Mouse (Mus musculus): ENCODE data around the gene Myrip. TPM values are rescaled to one million over a fixed set of nuclear protein-coding genes. Genes with fewer than 3 reads are reported as not detected.
A peak's percentile ranks its signal among the peaks of the same experiment; 100 is the strongest.

The Myrip gene
- polyA plus RNA-seq, 1 experiment from 2014 or later: 3.6 TPM

DNA sequence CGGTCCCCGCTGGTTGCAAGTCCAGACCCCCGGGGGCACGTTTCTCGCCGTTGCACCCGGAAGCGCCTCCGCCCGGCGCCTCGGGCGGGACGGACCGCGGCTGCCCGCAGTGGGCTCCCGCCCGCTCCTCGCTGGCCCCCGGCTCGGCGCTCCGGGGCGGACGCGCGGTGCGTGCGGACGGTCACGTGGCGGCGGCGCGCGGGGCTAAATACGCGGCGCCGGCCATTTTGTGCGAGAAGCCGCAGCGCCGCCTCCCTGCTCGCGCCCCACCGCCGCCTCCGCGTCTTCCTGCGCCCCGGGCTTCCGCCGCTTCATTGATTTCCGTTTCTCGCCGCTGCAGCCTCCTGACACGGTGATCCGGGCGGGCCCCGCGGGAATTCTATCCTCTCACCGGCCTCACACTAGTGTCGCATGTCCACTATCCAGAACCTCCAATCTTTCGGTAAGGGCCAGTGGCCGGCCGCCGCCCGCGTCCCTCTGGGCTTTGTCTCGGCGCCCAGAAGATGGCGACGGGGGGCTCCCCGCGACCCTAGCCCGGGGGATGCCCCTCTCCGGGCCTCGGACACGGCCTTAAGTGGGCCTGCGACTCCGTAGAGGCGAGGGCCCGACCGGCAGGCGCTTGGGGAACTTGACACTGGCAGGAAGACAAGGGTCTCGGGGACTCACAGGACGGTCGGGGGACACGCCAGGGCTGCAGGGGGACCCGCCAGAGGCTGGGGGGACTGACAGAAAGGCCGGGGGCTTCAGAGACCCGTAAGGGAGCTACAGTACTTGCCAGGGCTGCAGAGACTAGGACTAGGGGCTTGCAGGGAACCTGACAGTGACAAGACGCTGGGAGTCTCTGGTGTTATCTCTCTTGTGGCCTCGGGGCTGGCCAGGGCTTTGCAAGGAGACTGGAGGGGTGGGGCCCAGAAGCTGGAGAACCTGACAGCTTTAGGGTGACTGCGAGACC lies 191.4 kb downstream of the Myrip start:
- peak overlapping the region; percentile 100 for H3K9ac ChIP-seq
- H3K36me3 ChIP-seq: peaks cover 28% of the 10 kb centered on the region
- under 1% methylated on average over 84 of the region's 97 CpGs for WGBS
- H3K4me3 ChIP-seq: peak overlapping the region; percentile 97
- ATAC-seq (ENCODE audit: low read depth): peak; percentile 81
- no peaks in the 10 kb centered on the region for H3K27me3 ChIP-seq
- peak overlapping the region; percentile 91 for H3K4me2 ChIP-seq
- H3K4me1 ChIP-seq (replicated peaks): peaks cover 22% of the 10 kb centered on the region
- H3K27ac ChIP-seq (replicated peaks): peak overlapping the region; percentile 94
- H3K9me3 ChIP-seq: no peaks in the 10 kb centered on the region

DNA sequence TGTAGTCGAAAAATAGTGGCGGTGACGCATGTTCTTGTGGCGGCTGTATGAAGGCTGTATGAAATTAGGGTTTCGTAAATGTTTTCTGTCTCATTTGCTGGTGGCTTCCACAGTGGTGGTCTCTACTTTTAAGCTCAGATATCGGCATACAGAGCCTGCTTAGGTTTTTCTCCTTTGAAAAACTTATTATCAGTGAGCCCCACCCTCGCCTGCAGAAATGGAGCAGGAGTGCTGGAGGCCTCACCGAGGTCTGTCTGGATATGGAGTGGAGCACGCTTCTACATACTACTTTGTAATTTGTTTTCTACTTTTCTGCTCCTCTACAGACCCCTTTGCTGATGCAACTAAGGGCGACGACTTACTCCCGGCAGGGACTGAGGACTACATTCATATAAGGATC lies 192.5 kb downstream of the Myrip start:
- 0 out of 2 replicates have a peak overlapping the region, but pooled peaks have one; percentile 94 for H3K27ac ChIP-seq (replicated peaks)
- peak overlapping the region; percentile 100 for H3K9ac ChIP-seq
- H3K4me3 ChIP-seq: peak overlapping the region; percentile 97
- WGBS: 77% methylated on average over 12 of the region's 12 CpGs
- no peaks in the 10 kb centered on the region for H3K27me3 ChIP-seq
- peak overlapping the region; percentile 91 for H3K4me2 ChIP-seq
- peaks cover 28% of the 10 kb centered on the region for H3K36me3 ChIP-seq
- no peak for ATAC-seq (ENCODE audit: low read depth)
- peaks cover 22% of the 10 kb centered on the region for H3K4me1 ChIP-seq (replicated peaks)
- no peaks in the 10 kb centered on the region for H3K9me3 ChIP-seq

DNA sequence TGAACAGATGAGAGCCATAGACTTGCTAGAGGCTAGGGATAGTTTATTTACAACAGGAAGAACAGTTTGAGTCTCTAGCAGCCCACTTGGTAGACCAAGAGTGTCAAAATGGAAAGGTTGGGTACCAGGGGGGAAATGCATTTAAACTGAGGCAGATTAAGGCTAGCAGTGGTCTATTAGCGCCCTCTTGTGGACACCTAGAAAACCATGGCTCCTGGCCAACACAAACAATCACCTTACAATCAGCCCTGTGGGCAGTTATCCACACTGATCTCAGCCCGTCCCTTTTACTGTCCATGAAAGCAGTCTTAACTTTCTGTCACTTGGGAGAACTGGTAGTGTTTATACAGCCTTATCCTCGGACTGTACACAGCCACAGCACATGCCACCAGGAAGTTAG lies 195.4 kb downstream of the Myrip start:
- H3K9me3 ChIP-seq: no peaks in the 10 kb centered on the region
- H3K36me3 ChIP-seq: peaks cover 28% of the 10 kb centered on the region
- peaks cover 28% of the 10 kb centered on the region for H3K4me1 ChIP-seq (replicated peaks)
- no peak overlapping the region for H3K9ac ChIP-seq
- ATAC-seq (ENCODE audit: low read depth): no peak
- no peak overlapping the region for H3K4me2 ChIP-seq
- H3K4me3 ChIP-seq: no peak overlapping the region
- 9% methylated on average over 3 of the region's 3 CpGs for WGBS
- H3K27me3 ChIP-seq: no peaks in the 10 kb centered on the region
- no peak overlapping the region for H3K27ac ChIP-seq (replicated peaks)

DNA sequence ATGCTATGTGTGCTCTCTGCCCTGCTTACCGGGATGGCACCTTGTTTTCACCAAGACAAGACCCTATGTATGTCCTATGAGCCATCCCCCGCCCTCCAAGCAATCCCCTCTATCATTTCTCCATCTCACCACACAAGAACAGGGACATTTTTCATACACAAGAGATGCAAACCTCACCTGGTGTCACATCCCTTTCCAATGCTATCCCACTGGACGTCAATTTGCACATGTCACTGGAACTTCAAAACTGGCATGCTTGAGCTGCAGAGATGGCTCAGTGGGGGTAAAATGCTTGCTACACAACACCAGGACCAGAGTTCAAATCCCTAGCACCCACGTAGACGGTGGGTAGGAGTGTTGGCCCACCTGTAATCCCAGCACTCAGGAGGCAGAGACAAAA lies 196.7 kb downstream of the Myrip start:
- WGBS: 86% methylated on average over 5 of the region's 5 CpGs

DNA sequence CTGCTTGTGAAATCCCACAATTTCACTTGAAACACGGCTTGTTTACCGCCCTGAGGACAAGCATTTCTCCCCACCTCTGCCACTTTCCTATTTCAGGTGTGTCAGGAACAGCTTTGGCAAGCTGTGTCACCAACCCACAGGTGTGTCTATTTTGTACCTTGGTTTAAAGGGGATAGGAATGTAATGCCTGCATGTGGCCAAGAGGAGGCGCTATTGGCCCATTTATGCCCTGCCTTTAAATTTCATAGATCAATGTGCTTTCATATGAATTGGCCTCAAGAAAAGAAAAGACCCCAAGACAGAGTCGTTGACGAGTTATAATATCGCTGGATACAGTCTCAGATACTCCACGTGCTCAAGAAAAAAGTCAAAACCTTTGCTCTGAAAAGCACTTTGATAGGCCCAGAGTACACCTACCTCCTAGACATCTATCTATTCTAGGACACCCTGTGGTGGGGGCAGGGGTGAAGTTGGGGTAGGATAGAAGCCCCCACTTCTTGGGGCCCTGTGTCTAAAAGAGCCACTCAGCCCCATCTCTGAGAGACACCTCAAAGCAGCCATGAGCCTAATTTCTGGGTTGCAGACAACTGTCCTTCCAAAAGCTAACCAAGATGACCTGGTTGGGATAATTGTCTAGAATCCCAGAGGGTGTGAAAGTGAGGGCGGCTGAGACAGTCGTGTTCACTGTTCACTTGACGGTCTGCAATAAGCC lies 200.0 kb downstream of the Myrip start:
- H3K9ac ChIP-seq: no peak overlapping the region
- no peak overlapping the region for H3K4me3 ChIP-seq
- no peaks in the 10 kb centered on the region; the same call in 1 of the 2 replicates for H3K9me3 ChIP-seq
- peaks cover 2% of the 10 kb centered on the region for H3K36me3 ChIP-seq
- no peak overlapping the region for H3K4me2 ChIP-seq
- H3K4me1 ChIP-seq (replicated peaks): peaks cover 6% of the 10 kb centered on the region; the same call in 1 of the 2 replicates
- no peak for ATAC-seq (ENCODE audit: low read depth)
- no peak overlapping the region for H3K27ac ChIP-seq (replicated peaks)
- 47% methylated on average over 10 of the region's 10 CpGs for WGBS
- H3K27me3 ChIP-seq: no peaks in the 10 kb centered on the region

More for the DNA sequence above, 196.7 kb downstream of the Myrip start:
- no peak overlapping the region for H3K9ac ChIP-seq
- ATAC-seq (ENCODE audit: low read depth): no peak
- no peaks in the 10 kb centered on the region for H3K9me3 ChIP-seq
- H3K4me2 ChIP-seq: no peak overlapping the region
- no peaks in the 10 kb centered on the region for H3K27me3 ChIP-seq
- H3K27ac ChIP-seq (replicated peaks): no peak overlapping the region
- peaks cover 24% of the 10 kb centered on the region for H3K4me1 ChIP-seq (replicated peaks)
- no peak overlapping the region for H3K4me3 ChIP-seq
- H3K36me3 ChIP-seq: peaks cover 28% of the 10 kb centered on the region

DNA sequence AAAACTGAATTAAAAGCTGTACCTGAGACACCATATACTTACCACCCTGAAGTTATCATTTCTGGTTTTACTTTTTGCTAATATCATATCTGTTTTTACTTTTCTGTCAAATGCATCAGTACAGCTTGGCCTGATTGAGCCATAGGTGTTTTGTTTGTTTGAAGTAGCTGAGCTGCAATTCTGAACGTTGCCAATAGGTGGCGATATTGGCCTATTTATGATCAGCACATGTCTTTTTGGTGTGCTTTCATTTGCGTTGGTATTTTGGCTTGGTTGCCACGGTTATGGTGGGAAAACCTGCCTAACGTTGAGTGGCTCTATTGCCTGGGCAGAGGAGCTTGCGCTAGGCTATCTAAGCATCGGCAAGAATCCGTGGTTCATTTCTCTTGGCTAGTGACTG lies 200.7 kb downstream of the Myrip start:
- 9% methylated on average over 8 of the region's 8 CpGs for WGBS
- no peaks in the 10 kb centered on the region; the same call in 1 of the 2 replicates for H3K9me3 ChIP-seq
- no peak overlapping the region for H3K4me3 ChIP-seq
- ATAC-seq (ENCODE audit: low read depth): 0 out of 2 replicates have a peak, but pooled peaks have one; percentile 47
- H3K36me3 ChIP-seq: no peaks in the 10 kb centered on the region
- H3K4me2 ChIP-seq: no peak overlapping the region
- peaks cover 6% of the 10 kb centered on the region; the same call in 1 of the 2 replicates for H3K4me1 ChIP-seq (replicated peaks)
- no peak overlapping the region for H3K27ac ChIP-seq (replicated peaks)
- H3K9ac ChIP-seq: no peak overlapping the region
- H3K27me3 ChIP-seq: no peaks in the 10 kb centered on the region

DNA sequence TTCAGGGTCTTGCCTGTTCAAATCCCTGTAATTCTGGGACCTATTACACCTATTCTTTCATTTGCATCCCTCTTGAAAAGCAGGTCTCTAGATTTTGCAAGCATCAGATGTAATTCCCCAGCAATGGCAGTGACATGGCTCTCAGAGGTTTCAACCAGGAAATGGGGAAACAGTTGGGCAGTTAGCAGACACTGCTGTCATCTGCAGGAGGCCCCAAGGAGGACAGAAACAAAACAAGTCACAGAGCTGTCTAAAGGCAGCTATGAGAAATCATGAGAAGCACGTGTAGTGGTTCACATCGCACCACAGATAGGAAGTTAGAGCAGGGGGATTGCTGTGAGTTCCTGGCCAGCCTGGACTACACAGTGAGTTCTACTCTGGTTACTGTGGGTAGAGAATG lies 203.1 kb downstream of the Myrip start:
- no peaks in the 10 kb centered on the region; the same call in 1 of the 2 replicates for H3K9me3 ChIP-seq
- WGBS: 84% methylated on average over 2 of the region's 2 CpGs

DNA sequence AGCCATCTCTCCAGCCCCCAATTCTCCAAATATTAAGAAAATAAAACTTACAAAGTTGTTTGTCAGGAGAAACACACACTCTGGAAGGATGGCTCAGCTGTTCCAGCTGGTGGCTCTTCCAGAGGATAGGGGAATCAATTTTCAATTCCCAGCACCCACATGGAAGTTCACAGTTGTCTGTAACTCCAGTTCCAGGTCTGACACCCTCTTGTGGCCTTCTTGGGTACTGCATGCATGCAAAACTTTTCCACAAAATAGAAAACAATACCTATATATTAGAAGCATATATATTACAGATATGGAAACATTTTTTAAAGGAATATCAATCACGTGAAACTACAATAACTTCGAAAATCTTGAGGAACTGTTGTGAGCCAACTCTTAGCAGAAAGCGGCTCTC lies 210.5 kb downstream of the Myrip start:
- H3K9ac ChIP-seq: no peak overlapping the region
- H3K27ac ChIP-seq (replicated peaks): no peak overlapping the region
- no peaks in the 10 kb centered on the region for H3K27me3 ChIP-seq
- H3K4me1 ChIP-seq (replicated peaks): no peaks in the 10 kb centered on the region
- no peaks in the 10 kb centered on the region for H3K36me3 ChIP-seq
- 73% methylated on average over 3 of the region's 3 CpGs for WGBS
- H3K9me3 ChIP-seq: no peaks in the 10 kb centered on the region
- ATAC-seq (ENCODE audit: low read depth): no peak
- H3K4me3 ChIP-seq: no peak overlapping the region
- no peak overlapping the region for H3K4me2 ChIP-seq

More for the DNA sequence above, 203.1 kb downstream of the Myrip start:
- H3K4me1 ChIP-seq (replicated peaks): 0 out of 2 replicates have a peak, but pooled peaks cover under 1% of the 10 kb centered on the region
- H3K4me3 ChIP-seq: no peak overlapping the region
- H3K27me3 ChIP-seq: no peaks in the 10 kb centered on the region
- no peak overlapping the region for H3K4me2 ChIP-seq
- ATAC-seq (ENCODE audit: low read depth): no peak
- no peak overlapping the region for H3K9ac ChIP-seq
- no peak overlapping the region for H3K27ac ChIP-seq (replicated peaks)
- H3K36me3 ChIP-seq: no peaks in the 10 kb centered on the region

DNA sequence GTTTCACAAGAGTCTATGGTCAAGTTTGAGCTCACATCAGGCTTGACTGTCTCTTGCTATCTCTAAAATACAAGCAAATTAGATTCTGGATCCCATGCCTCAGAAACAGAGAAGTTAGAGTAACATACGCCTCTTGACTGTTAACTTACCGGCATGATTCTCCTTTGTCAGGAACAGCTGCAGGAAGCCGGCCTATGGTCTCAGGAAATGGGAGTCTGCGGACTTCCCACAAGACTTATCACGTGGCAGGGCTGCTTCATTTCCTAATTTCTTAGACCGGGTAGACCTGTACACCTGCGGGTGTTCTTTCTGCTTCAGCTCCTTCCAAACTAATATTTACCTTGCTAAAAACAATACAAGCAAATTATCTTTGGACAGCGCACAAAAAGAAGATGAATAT lies 215.4 kb downstream of the Myrip start:
- Histone ChIP-seq H3K4me1 (replicated peaks) (no peaks in the 10 kb centered on the region), H3K9me3 (no peaks in the 10 kb centered on the region), H3K27ac (replicated peaks) (no peak overlapping the region), H3K36me3 (no peaks in the 10 kb centered on the region), H3K27me3 (no peaks in the 10 kb centered on the region), H3K4me2 (no peak overlapping the region), H3K9ac (no peak overlapping the region), H3K4me3 (no peak overlapping the region)
- WGBS: 83% methylated on average over 8 of the region's 8 CpGs
- no peak for ATAC-seq (ENCODE audit: low read depth)

DNA sequence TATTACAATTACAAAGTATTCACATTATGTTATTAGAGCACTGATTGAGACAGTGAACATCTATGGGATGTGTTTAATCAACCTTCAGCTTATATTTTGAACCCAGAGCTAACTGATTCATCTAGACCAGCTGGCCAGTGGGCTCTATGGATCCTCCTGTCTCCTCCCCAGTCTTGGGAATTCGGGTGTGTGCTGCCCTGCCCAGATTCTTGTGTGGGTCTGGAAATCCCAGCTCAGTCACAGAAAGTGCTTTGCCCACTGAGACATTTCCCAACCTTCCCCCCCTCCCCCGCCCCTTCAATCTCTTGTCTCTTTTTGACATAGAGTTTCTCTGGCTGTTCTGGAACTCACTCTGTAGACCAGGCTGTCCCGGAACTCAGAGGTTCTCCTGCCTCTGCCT lies 217.6 kb downstream of the Myrip start:
- H3K4me3 ChIP-seq: no peak overlapping the region
- H3K36me3 ChIP-seq: no peaks in the 10 kb centered on the region
- no peaks in the 10 kb centered on the region for H3K4me1 ChIP-seq (replicated peaks)
- H3K9ac ChIP-seq: no peak overlapping the region
- no peaks in the 10 kb centered on the region for H3K27me3 ChIP-seq
- H3K27ac ChIP-seq (replicated peaks): no peak overlapping the region
- H3K9me3 ChIP-seq: no peaks in the 10 kb centered on the region
- WGBS: 84% methylated on average over 3 of the region's 3 CpGs
- ATAC-seq (ENCODE audit: low read depth): no peak
- no peak overlapping the region for H3K4me2 ChIP-seq

DNA sequence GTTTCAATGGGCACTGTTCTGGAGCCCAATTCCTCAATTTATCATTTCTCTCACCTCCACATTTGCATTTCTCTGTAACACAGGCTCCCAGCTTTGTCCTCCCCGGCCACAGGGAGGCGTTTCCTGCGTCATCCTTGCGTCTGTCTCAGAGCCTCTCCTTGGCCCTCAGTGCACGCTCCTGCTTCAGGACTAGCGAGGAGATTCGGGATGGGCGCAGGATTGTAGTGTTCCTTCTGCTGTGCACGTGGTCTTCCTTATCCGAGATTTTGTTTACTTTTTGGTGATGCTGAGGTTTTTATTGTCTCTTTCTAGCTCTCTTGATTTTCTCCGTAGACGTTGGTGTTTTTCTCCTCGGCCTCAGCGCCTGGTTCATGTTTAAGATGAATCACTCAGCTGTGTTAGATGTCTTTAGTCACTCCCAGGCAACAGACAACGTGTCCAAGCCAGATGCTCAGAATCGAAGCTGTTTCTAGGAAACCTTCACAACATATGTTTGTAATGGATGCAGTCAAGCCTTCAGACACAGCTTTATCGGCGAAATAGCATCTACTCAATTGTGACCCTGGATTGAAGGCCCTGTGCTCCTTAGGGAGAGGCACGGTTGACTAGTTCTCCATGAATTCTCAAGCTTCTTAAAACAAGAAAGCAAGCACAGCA lies 218.3 kb downstream of the Myrip start:
- Histone ChIP-seq H3K36me3 (no peaks in the 10 kb centered on the region), H3K9me3 (no peaks in the 10 kb centered on the region), H3K27me3 (no peaks in the 10 kb centered on the region), H3K27ac (replicated peaks) (no peak overlapping the region), H3K4me2 (no peak overlapping the region), H3K9ac (no peak overlapping the region), H3K4me1 (replicated peaks) (no peaks in the 10 kb centered on the region), H3K4me3 (no peak overlapping the region)
- ATAC-seq (ENCODE audit: low read depth): no peak
- WGBS: 69% methylated on average over 19 of the region's 19 CpGs

DNA sequence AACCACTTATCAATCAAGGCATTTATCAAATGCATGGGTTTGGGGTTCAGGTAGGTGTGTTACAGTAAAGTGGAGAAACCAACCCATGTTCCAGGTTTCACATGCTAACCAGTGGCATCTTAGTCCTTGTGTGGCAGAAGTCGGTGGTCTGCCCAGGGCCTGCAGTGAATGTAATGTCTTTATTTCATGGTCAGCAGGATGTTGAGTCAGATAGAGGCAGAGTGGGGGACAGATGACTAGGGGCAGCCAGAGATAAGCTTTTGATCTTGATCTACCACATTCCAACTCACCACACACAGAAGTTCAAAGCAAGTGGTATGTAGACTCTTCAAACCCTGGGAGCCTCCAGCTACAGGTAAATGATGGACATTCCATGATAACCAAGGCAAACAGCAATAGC lies 219.8 kb downstream of the Myrip start:
- Histone ChIP-seq H3K9me3 (no peaks in the 10 kb centered on the region), H3K9ac (no peak overlapping the region), H3K36me3 (no peaks in the 10 kb centered on the region), H3K4me3 (no peak overlapping the region), H3K4me1 (replicated peaks) (no peaks in the 10 kb centered on the region), H3K27me3 (no peaks in the 10 kb centered on the region), H3K4me2 (no peak overlapping the region), H3K27ac (replicated peaks) (no peak overlapping the region)
- no peak for ATAC-seq (ENCODE audit: low read depth)
- WGBS: 69% methylated on average over 1 of the region's 1 CpGs
